Mouse (Mus musculus): ENCODE data around the gene Chpf2.

The Chpf2 gene

DNA sequence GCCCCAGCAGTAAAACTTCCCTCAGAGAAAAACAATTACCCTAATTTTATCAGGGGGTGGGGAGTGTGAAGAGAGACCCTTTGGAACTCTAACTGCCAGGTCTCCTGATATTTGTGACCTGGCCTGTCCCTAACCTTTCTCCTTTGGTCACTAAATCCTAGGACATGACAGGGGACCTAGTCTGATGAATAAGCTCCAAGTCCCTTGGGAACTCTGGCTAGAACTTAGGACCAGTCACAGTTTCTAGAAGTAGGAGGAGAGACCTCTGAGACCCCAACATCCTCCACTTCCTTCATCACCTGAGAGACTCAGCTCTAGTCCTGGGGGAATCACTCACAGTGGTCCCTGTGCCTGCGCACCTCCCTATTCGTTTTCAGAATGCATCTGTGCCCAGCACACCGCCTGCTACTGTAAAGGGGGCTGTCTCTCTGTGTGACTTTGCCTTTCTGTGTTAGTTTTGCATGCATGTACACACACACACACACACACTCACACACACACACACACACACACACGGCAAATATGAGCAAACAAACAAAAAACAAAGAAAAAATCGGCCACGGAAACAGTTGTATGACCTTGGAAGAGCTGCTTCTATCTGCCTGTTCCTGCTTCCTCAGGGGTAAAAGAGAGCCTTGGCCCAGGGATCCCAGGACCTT is 18.9 kb downstream of the Chpf2 start:
- no peak for DNase-seq (ENCODE audit: low spot score)

DNA sequence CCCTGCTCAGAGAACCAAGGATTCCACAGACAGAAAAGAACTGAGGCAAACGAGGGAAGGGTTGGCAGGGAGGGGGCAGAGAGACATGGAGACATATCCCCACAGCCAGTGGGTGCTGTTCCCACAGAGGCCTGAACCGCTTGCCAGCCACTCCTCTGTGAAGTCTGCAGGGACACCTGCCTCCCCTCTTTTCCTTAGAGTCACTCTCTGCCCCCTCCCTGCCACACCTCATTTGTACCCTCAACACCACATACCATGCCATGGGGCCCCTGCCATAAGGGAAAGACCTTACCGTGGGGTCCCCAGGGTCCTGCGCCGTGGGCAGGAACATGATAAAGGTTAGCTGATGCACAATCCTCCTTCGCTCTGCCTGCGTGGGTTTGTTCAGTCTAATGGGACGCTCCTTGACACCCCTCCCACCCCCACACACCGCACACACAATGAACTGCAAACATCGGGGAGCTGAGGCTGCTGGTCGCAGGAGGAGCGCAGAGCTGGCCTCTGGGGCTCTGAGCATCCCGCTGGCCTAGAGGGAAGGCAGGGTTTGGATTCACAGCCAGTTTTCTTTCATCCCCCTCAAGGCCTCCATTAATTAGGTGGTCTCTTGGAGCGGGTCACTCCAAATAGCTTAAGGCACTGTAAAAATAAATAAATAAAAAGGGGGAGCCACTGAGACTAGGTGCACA is 19.6 kb downstream of the Chpf2 start:
- DNase-seq (ENCODE audit: low spot score) = no peak

DNA sequence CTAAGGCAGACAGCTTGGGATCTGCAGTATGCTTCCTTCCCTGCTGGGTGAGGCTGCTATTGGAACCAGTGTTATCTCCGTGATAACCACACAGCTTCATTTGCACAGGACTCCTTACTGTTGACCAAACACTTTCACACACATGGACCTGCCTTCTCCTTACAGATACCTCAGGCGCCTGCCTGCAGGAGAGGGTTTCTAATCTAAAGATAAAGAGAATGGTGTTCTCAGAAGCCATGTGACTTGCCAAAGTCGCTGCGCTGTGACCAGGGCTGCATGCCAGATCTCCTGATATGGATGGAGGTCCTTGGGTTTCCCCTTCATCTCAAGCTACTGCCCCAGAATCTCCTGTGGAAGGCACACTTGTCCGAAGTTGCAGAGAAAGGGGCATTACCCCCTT is 22.8 kb downstream of the Chpf2 start:
- no peak for DNase-seq (ENCODE audit: low spot score)

DNA sequence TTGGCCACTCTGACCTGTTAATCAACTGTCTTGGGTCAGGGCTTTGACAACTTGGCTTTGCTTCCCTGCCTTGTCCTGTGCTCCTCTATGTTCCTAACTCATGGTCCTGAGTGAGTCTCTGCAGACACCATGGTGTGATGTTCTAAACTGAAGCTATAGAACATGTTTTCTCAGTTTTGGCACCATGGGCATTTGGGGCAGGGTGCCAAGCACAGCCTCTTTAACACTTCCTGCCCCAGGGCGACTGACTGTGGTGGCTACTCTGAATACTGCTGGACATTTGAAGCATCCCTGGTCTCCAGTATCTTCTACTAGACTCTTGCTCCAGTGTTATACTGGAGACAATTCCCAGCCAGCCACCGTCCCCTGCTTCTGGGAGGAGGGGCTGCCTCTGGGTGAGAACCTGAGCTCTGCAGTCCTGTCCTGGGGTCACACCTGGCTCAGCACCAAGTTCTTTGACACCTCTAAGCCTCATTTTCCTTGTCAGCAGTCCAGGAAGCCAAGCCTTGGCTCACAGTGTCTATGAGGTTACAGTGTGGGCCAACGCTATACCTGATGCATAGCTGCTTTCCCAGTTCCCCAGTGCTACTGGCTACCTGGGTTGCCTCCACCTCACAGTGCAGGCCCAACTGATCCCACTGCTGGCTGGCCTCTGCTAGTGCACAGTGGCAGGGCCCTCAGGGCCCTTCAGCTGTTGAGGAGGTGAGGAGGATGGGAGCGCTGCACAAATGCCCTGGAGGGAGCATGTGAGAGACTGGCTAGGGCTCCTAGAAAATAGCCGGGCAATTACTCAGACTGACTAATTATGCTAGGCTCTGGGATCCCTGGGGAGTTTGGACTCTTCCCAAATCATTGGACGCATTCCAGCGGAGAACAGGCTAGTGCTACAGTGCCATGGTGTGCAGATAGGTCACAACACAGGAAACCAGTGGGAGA is 25.1 kb downstream of the Chpf2 start:
- DNase-seq (ENCODE audit: low spot score) = no peak

DNA sequence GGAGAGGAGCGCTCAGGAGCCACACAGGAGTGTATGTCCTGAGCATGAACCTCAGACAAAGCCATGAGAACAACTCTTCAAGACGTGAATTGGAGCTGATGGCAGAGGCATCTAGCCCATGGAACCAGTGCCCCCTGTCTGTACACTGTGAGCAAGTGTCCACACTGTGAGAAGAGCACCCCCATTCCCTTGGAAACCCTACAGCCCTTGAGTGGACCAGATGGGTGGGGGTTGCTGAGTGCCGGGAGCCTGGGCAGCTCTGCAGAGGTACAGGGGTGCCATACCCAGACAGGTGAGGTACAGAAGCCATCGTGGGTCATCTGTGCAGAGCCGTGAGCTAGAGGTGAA is 25.7 kb downstream of the Chpf2 start:
- no peak for DNase-seq (ENCODE audit: low spot score)

DNA sequence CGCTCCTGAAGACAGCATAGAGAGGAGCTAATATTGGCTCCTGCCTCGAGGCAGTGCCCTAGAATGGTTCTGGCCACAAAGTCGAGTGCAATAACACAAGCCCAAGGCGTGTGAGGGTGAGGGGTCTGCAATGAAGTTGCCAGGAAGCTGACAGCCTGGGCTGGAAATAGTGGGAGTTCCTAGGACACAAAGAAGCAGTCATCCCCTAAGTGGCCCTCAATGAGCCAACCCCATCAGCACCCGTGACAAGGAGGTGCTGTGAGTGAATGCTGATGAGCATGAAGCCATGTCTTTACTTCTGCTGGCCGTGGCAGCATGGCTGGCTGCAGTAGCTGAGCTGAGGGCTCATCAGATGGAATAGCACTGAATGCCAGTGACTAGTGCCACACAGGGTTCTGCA is 28.6 kb downstream of the Chpf2 start:
- DNase-seq (ENCODE audit: low spot score) = no peak

DNA sequence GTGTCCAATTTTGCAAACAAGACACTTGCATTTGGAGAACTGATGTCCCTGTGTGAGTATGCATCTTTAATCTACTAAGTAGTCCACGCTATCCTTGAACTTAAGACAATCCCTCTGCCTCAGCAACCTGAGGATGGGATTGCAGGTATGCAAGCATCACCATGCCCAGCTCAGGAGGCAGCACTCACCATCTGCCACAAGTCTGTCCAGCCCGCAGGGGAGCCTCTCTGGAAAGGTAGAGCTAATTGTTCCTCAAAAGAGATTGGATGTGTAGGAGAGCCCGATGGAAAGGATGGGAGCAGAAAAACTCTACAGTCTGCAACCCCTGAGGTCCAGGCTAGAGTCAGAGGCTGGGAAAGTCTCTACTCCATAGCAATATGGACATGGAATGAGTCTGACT is 32.4 kb downstream of the Chpf2 start:
- no peak for DNase-seq (ENCODE audit: low spot score)

DNA sequence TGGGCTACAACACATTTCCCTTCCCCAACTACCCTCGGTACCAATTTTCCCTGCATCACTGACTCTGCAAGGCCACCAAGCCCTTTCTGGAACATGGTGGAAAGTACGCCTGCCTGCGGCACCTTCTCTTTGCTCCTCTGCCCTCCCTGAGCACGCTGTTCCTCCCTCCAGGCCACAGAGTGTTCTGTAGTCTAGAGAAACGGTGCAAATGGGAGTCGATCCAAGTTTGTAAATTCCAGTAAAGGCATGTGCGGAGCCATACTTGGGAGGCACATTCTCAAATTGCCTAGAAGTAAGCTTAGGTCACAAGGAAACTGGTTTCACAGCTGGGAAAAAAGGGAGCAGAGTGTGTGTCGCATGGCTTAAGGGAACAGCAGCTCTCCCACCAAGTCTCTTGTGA is 33.6 kb downstream of the Chpf2 start:
- no peak for DNase-seq (ENCODE audit: low spot score)

DNA sequence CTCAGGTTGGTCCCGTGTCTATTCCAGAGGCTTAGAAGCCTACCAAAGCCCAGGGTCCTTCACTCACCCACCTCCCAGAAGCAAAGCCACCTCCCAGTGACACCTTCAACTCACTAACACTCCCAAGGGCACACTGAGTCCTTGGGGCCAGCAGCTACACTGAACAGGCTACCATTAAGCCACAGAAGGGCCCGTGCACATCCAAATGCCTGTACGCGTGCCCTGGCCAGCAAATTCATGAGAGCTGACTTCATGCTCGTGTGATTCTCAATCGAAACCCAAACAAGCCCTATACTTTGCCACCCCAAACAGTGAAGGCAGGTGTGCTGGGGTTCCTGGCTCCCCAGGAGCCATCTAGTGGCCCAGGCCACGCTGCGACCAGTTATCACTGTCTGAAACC is 34.1 kb downstream of the Chpf2 start:
- no peak for DNase-seq (ENCODE audit: low spot score)

DNA sequence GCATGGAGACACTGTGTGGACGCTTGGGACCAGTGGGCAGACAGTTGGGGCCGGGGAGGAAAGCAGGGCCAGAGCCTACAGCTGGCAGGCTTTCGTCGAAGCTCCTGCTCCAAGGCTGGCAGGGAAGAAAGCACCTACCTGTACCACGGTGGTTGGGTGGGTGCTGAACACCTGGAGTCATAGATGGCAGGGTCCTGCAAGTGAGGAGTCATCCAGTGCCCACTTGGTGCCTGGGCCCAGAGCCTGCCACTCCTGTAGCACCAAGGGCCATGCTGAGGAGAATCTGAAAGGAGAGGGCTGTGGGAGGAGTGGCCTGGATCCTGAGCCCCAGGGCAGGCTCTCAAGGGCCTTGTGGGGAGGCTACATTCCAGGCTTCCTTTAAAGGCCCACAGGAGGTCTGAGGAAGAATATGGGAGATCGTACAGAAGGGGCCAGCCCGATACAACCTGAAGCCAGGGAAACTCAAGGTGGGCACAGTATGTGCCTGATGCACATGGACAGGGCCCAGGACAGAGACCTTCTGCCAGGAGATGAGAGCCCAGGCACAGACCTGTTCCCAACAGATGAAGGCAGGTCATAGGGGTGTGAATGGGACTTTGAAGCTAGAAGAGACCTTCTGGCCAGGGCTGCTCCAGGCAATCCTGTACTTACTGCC is 36.0 kb downstream of the Chpf2 start:
- no peak for DNase-seq (ENCODE audit: low spot score)

DNA sequence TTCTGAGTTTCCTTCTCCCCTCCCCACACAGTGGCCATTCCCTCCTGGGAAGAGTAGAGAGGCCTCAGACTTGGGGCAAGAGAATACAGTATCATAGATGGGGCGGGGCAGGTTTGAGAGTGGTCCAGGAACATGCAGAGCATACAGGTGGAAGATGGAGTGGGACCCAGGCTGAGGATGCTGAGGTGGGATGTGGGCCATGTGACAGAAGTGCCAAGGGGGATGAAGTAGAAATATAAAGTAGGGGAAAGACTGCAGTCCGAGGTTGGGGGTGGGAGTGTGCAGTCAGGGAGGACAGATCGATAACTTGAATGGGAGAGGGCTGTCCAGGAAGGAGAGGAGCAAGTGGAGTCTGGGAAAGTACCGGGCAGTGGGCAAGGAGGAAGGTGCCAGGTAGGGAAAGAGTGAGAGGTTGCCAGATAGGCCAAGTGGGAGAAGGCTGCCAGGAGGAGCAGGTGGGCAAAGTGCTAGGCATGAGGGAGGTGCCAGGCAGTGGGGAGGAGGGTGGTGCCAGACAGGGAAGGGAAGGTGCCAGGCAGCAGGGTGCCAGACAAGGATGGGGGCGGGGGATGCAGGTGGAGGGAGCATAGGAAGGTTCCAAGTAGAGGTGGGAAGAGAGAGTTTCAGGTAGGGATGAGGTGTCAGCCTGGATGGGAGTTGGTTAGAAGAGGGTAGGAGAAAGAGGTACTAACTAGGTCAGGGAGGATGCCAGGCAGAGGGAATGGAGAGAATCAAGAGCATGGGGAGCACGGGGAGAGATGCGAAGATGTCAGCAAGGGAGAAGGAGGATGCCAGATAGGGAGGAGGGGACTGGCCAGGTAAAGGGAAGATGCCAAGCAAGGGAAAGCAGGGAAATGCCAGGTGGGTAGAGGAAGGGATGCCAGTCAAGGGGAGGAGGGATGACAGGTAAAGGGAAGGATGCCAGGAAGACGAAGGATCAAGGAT is 36.8 kb downstream of the Chpf2 start:
- DNase-seq (ENCODE audit: low spot score) = no peak

DNA sequence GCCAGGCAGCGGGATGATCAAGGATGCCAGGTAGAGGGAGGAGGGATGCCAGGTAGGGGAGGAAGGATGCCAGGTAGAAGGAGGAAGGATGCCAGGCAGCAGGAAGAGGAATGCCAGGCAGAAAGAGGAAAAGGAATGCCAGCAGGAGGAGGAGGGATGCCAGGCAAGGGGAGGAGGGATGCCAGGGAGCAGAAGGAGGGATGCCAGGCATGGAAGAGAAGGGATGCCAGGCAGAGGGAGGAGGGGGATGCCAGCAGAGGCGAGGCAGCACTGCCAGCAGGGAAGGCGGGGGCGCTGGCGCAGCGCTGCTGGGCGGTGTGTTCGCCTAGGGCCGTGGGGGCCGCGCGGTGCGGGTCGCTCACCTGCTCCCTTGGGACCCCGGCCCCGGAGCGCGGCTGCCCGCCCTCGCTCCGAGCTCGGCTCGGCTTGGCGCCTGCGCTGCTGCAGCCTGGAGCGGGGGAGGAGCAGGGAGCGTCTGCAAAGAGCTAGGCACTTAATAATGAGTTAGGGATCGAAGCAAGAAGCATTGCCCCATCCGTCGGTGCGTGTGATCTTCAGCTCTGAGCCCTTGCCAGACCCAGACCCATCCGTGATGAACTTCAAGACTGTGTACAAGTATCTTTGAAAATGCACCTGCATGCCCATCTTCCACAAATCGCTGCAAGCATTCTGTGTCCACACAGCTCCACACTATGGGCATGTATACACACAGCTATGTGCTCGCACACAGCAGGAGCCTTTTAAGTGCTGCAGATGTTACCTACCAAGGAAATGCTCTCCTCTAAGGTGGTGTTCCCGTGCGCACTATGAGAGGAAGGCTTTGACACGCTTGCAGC is 37.7 kb downstream of the Chpf2 start, which contains the start of gene Smarcd3:
TSS of gene Smarcd3 (minus strand) at position 426 of the 836 bp plus-strand sequence.
- DNase-seq (ENCODE audit: low spot score) = no peak

DNA sequence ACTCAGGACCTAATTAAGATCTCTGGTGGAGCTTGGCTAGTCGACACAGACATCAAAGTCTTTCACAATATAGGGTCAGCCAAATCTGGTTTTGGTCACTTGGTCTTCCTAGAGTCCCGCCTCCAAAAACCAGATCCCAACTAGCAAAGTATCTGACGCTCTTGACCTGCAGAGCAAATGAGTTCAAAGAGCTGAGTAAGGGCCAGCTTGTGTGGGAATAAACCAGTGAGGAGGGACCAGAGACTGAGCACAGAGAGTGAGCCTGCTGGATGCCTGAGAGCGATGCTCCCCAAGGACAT is 38.2 kb downstream of the Chpf2 start:
- no peak for DNase-seq (ENCODE audit: low spot score)

DNA sequence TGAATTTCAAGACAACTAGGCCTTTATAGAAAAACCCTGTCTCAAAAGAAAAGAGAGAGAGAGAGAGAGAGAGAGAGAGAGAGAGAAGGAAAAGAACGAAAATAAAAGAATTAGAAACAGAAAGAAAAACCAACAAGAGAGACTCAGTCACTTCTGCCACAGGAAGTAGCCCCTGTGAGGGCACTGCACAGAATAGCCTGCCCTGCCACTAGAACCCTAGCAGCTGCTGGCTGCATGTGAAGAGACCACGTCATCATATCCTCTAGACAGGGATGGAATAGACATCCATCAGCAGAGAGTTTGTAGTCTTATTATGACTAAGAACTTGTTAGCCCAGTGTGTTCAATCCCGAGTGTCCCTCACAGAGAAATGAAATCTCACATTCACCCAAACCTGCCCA is 43.2 kb downstream of the Chpf2 start:
- DNase-seq (ENCODE audit: low spot score) = no peak

DNA sequence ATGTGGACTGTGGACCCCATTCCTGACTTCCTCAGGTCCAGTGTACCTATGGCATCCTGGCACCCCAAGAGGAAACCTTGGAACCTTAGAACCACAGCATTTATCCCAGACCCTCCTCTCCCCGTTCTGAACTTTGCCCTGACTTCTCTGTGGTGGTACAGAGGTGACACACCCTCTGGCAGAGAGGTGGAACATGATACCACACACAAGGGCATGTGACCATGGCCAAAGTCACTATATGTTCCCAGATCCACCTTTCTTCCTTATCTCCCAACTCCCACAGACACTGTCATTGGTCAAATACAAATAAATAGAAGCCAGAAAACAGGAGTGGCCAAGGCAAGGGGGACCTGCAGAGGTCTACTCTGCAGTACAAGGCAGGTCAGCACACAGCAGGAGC is 48.6 kb downstream of the Chpf2 start:
- no peak for DNase-seq (ENCODE audit: low spot score)

DNA sequence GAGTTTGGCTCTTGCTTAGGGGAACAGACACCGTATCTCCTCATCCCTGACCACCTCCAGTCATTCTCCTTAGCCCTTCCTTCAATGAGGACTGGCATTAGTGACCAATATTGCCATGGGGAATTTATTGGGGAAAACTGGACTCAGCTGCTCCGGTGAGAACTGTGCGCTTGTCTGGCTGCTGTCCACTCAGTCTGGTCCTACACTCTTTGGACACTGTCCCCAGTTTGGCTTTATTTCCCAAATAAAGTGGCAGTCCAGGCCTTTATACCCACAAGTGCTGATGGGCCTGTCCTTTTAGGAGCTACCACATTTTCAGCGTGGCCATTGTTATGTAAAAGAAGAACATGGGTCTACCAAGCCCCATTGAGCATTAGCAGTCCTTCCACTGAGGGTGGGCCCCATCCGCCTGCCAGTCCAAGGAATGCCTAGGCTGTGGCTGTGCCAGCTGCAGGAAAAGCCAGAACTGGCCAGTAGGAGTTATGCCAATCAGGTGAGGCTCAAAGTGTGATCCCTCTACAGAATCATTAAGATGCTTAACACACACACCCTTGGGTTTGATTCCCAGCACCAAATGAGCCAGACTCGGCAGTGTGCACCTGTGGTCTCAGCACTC is 49.1 kb downstream of the Chpf2 start:
- no peak for DNase-seq (ENCODE audit: low spot score)

DNA sequence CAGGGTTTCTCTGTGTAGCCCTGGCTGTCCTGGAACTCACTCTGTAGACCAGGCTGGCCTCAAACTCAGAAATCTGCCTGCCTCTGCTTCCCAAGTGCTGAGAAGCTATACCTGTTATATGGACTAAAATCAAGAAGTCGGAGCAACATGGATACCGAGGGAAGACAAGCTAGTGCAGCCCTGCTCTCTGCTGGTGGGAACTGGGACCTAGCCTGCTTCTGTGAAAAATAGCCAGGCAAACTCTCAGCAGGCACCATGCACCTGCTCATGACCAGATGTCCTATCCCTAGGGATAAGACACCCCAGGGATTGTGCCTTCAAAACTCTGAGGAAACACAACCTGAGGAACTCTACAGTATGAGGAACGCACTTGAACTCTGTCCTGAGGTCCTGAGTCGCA is 50.4 kb downstream of the Chpf2 start:
- DNase-seq (ENCODE audit: low spot score) = no peak

DNA sequence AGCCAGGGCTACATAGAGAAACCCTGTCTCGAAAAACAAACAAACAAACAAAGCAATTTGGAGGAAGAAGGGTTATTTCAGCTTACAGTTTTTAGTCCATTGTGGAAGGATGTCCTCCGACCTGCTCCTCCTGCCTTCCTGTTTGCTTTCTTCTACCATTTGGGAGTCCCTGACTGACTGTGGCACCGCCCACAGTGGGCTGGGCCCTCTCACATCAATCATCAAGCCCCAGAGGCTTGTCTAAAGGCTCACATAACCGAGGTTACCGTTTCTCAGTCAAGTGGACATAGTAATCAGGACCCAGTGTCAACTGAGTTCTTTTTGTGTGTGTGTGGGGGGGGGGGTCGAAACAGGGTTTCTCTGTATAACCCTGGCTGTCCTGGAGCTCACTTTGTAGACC is 51.6 kb downstream of the Chpf2 start:
- DNase-seq (ENCODE audit: low spot score) = no peak

DNA sequence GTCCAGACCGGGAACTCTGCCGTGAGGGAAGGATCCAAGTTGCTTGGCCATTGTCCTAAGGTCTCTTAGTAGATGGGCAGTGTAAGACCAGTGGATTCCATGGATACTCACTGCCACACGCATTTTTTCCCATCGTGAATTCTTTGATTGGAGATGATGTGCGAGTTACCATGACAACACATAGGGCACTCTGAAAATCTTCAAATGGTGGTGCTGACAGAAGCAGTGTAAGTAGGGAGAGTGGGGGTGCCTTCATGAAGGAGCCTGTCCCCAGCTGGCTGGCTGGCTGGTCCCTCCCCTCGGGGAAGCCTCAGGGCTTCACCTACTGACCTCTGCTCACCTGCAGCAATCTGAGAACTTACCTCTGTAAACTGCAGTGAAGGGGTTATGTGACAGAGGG is 52.5 kb downstream of the Chpf2 start:
- DNase-seq (ENCODE audit: low spot score) = no peak

Measured in ovary, adult 18-20 months (tissue).